Mouse (Mus musculus): ENCODE measurements around the gene Ndufs4. TPM values are rescaled to one million over a fixed set of nuclear protein-coding genes. Genes with fewer than 3 reads are reported as not detected.

Gene Ndufs4
- polyA plus RNA-seq, 1 experiment: 161 TPM

DNA sequence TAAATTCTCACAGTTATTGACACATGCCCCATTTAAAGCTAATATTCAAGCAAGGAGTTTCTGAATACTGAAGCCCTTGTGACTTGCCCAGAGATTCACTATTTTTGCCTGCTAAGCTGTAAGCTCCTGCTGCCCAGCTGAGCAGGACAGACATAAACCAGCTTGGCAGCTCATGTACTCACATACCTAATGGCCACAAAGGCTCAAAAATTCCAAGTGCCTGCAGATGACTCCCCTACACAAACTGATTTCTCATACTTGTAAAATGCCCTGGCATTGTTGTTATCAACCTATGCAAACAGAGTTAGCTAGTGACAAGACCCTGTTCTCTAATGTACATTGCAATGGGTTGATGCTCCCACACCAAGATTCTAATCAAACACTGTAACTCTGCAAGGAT, 68.9 kb downstream of the Ndufs4 start:
- no peak overlapping the region for H3K4me3 ChIP-seq (replicated peaks; ENCODE audit: insufficient read depth, low read depth, low read length)
- no peak for DNase-seq
- H3K27me3 ChIP-seq (ENCODE audit: control insufficient read depth, insufficient read depth, low read length): no peaks in the 10 kb centered on the region
- no peak overlapping the region for H3K27ac ChIP-seq (ENCODE audit: insufficient read depth, low read length)
- H3K4me1 ChIP-seq (ENCODE audit: control insufficient read depth, insufficient read depth, low read length): no peaks in the 10 kb centered on the region
- TF ChIP-seq CTCF (IDR thresholded peaks at IDR 0.05; ENCODE audit: borderline replicate concordance, insufficient read depth, low read depth, low read length) (no peak), POLR2A (IDR thresholded peaks at IDR 0.05; ENCODE audit: borderline replicate concordance, insufficient read depth, low read length) (no peak)

DNA sequence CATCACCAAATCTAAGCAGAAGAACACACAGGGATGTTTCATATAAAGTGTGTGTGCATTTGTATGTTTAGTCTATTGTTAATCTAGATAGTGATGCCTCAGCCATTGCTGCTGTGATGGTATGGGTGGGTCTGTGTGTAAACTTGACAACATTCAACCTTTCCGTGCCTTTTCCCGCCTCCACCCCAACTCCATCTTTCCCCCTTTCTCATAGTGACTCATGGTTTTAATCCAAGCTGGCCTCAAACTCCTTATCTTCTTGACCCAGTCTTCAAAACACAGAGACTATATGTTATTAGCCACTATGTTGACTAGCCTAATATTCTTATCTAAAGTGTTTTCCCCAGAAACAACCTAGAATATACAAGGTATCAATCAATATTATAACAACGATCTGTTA, 72.7 kb downstream of the Ndufs4 start:
- Histone ChIP-seq H3K4me1 (ENCODE audit: control insufficient read depth, insufficient read depth, low read length) (no peaks in the 10 kb centered on the region), H3K27me3 (ENCODE audit: control insufficient read depth, insufficient read depth, low read length) (no peaks in the 10 kb centered on the region), H3K27ac (ENCODE audit: insufficient read depth, low read length) (no peak overlapping the region), H3K4me3 (replicated peaks; ENCODE audit: insufficient read depth, low read depth, low read length) (no peak overlapping the region)
- no peak for DNase-seq
- TF ChIP-seq CTCF (IDR thresholded peaks at IDR 0.05; ENCODE audit: borderline replicate concordance, insufficient read depth, low read depth, low read length): no peak
- 95% methylated on average over 3 of the region's 3 CpGs for WGBS

DNA sequence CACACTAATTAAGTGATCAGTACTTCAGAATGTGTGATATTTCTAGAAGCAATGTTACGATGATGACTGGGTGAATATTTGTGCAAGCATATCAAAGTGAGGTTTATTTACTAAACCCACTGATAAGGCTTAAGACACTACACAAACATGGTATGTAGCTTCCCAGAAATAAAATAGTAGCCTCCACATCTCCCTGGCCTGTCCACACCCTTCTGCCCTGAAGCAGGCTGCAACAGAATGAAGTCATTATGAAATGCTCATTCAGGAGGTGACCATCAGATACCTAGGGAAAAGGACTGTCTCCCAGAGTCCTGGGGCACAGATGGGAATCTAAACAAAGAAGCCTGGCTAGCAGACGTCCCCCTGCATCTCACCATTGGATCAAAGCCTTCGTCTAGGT, 73.1 kb downstream of the Ndufs4 start:
- 46% methylated on average over 3 of the region's 3 CpGs for WGBS
- Histone ChIP-seq H3K4me3 (replicated peaks; ENCODE audit: insufficient read depth, low read depth, low read length) (no peak overlapping the region), H3K27ac (ENCODE audit: insufficient read depth, low read length) (no peak overlapping the region), H3K4me1 (ENCODE audit: control insufficient read depth, insufficient read depth, low read length) (no peaks in the 10 kb centered on the region), H3K27me3 (ENCODE audit: control insufficient read depth, insufficient read depth, low read length) (no peaks in the 10 kb centered on the region)
- no peak for DNase-seq
- TF ChIP-seq CTCF (IDR thresholded peaks at IDR 0.05; ENCODE audit: borderline replicate concordance, insufficient read depth, low read depth, low read length) (no peak), POLR2A (IDR thresholded peaks at IDR 0.05; ENCODE audit: borderline replicate concordance, insufficient read depth, low read length) (no peak)

- no peak for DNase-seq
- Histone ChIP-seq H3K27me3 (ENCODE audit: control insufficient read depth, insufficient read depth, low read length) (no peaks in the 10 kb centered on the region), H3K27ac (ENCODE audit: insufficient read depth, low read length) (no peak overlapping the region), H3K4me3 (replicated peaks; ENCODE audit: insufficient read depth, low read depth, low read length) (no peak overlapping the region), H3K4me1 (ENCODE audit: control insufficient read depth, insufficient read depth, low read length) (no peaks in the 10 kb centered on the region)
- TF ChIP-seq CTCF (IDR thresholded peaks at IDR 0.05; ENCODE audit: borderline replicate concordance, insufficient read depth, low read depth, low read length) (no peak), POLR2A (IDR thresholded peaks at IDR 0.05; ENCODE audit: borderline replicate concordance, insufficient read depth, low read length) (no peak)
- 95% methylated on average over 11 of the region's 11 CpGs for WGBS
Observed at GRCm38 (mm10) chr13:114310591-114310990, 77.5 kb downstream of the Ndufs4 start.

- no peak for DNase-seq
- WGBS: 94% methylated on average over 7 of the region's 7 CpGs
Observed at GRCm38 (mm10) chr13:114304684-114305083, 83.4 kb downstream of the Ndufs4 start.

DNA sequence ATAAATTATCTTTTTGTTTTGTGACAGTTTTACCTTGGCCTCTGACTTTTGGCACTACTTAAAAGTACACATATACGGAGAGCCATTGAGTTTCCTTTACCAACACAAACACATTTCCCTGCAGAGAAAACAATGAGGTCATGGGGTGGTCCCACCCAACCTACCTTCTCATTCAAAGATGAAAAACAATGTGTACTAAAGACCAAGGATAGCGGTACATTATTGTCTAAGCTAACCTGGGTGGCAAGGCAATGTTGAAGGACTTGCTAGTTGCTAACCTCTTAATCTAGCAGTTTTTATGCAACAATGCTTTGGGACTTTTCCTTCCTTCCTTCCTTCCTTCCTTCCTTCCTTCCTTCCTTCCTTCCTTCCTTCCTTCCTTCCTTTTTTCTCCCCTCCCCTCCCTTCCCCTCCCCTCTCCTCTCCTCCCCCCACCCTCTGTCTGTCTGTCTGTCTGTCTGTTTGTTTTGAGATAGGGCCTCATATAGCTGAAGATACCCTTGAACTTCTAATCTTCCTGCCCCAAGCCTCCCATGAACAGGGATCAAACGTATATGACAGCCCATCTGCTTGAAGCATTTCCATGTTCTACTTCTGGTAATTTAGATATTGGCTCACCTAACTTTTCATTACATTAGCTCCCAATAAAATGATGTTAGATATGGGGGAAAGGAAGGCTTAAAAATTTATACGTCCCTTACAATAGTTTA, 84.4 kb downstream of the Ndufs4 start:
- no peak overlapping the region for H3K4me3 ChIP-seq (replicated peaks; ENCODE audit: insufficient read depth, low read depth, low read length)
- no peak overlapping the region for H3K27ac ChIP-seq (ENCODE audit: insufficient read depth, low read length)
- no peaks in the 10 kb centered on the region for H3K27me3 ChIP-seq (ENCODE audit: control insufficient read depth, insufficient read depth, low read length)
- H3K4me1 ChIP-seq (ENCODE audit: control insufficient read depth, insufficient read depth, low read length): peaks cover 3% of the 10 kb centered on the region; the same call in 1 of the 2 replicates
- no peak for DNase-seq
- TF ChIP-seq CTCF (IDR thresholded peaks at IDR 0.05; ENCODE audit: borderline replicate concordance, insufficient read depth, low read depth, low read length): no peak
- no peak for TF ChIP-seq POLR2A (IDR thresholded peaks at IDR 0.05; ENCODE audit: borderline replicate concordance, insufficient read depth, low read length)
- 93% methylated on average over 4 of the region's 4 CpGs for WGBS

More at GRCm38 (mm10) chr13:114304684-114305083, 83.4 kb downstream of the Ndufs4 start:
- no peak overlapping the region for H3K4me3 ChIP-seq (replicated peaks; ENCODE audit: insufficient read depth, low read depth, low read length)
- H3K27me3 ChIP-seq (ENCODE audit: control insufficient read depth, insufficient read depth, low read length): no peaks in the 10 kb centered on the region
- H3K27ac ChIP-seq (ENCODE audit: insufficient read depth, low read length): no peak overlapping the region
- TF ChIP-seq CTCF (IDR thresholded peaks at IDR 0.05; ENCODE audit: borderline replicate concordance, insufficient read depth, low read depth, low read length): no peak
- H3K4me1 ChIP-seq (ENCODE audit: control insufficient read depth, insufficient read depth, low read length): no peaks in the 10 kb centered on the region; the same call in 1 of the 2 replicates

DNA sequence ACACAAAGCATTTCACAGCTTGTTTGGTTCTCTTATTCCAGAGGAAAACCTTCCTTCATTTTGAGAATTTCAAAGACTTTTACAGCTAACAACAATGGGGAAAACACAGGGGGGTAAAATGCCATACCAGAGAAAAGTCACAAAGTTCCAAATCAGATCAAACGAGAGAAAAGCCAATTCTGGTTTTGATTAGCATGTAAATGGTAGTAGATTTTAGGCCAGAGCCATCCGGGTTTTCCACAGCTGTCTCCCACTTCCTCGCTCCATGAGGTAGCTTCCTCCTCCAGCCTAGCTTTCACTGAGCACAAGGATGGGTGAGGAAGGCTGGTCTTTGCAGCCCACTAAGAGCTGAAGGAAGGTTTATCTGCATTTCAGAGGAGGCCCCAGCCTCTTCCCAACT, 90.3 kb downstream of the Ndufs4 start:
- TF ChIP-seq POLR2A (IDR thresholded peaks at IDR 0.05; ENCODE audit: borderline replicate concordance, insufficient read depth, low read length) (no peak), CTCF (IDR thresholded peaks at IDR 0.05; ENCODE audit: borderline replicate concordance, insufficient read depth, low read depth, low read length) (no peak)
- no peak for DNase-seq
- Histone ChIP-seq H3K27me3 (ENCODE audit: control insufficient read depth, insufficient read depth, low read length) (no peaks in the 10 kb centered on the region), H3K4me3 (replicated peaks; ENCODE audit: insufficient read depth, low read depth, low read length) (no peak overlapping the region), H3K27ac (ENCODE audit: insufficient read depth, low read length) (no peak overlapping the region), H3K4me1 (ENCODE audit: control insufficient read depth, insufficient read depth, low read length) (peaks cover 3% of the 10 kb centered on the region; the same call in 1 of the 2 replicates)
- WGBS: 66% methylated on average over 3 of the region's 3 CpGs

- TF ChIP-seq POLR2A (IDR thresholded peaks at IDR 0.05; ENCODE audit: borderline replicate concordance, insufficient read depth, low read length): no peak
- TF ChIP-seq CTCF (IDR thresholded peaks at IDR 0.05; ENCODE audit: borderline replicate concordance, insufficient read depth, low read depth, low read length): no peak
- H3K27ac ChIP-seq (ENCODE audit: insufficient read depth, low read length): no peak overlapping the region
- WGBS: 97% methylated on average over 4 of the region's 4 CpGs
- no peak overlapping the region for H3K4me3 ChIP-seq (replicated peaks; ENCODE audit: insufficient read depth, low read depth, low read length)
- H3K27me3 ChIP-seq (ENCODE audit: control insufficient read depth, insufficient read depth, low read length): no peaks in the 10 kb centered on the region
- DNase-seq: no peak
- peaks cover 4% of the 10 kb centered on the region; the same call in 1 of the 2 replicates for H3K4me1 ChIP-seq (ENCODE audit: control insufficient read depth, insufficient read depth, low read length)
Observed at GRCm38 (mm10) chr13:114296556-114296955, 91.5 kb downstream of the Ndufs4 start.
